9 mouse cellular contexts compared by ENCODE assay signal in the genomic region with DNA sequence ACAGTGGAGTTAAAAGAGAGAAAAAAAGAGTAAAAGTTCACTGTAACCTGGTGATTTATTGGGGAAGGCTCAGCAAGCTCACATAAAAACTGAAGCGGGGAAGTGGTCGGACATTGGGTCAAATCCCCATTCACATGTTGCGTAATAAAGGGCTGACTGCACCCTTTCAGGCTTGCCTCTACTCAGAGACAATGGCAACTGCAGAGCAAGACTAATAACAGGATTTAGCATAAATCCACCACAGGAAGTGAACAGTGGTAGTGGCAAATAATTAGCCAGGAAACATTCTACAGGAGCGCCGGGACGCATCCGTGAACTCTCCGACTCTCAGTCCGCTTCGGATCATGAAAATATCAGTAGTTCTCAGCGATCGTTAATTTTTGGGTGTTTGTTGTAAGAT.
DNase-seq lines count a peak whose midpoint lies in the region; ATAC-seq and TF ChIP-seq lines count a peak whose summit lies in the region.
"Had no signal": no experiment of that assay in that cellular context is flagged by ENCODE, and none has a peak within 500 bp of the region (broad histone marks: within the 10 kb centered on the region; RNA-seq: fewer than 3 reads in every experiment).

No protein-coding gene starts in this region.

- H3K4me3 ChIP-seq in heart, postnatal 0 days (ENCODE audit: low read depth, low read length) = peak overlapping the region; percentile 13
- peak overlapping the region; percentile 6; the same call in 1 of the 2 replicates for H3K4me3 ChIP-seq in embryonic facial prominence, embryonic 15.5 days (replicated peaks)
- H3K4me3 ChIP-seq in kidney, embryonic 14.5 days (ENCODE audit: low read length) = peak overlapping the region; percentile 16; the same call in 1 of the 2 replicates
- peak overlapping the region; percentile 22 for H3K4me3 ChIP-seq in midbrain, embryonic 12.5 days

- no peak for TF ChIP-seq EP300 in heart, postnatal 0 days (IDR thresholded peaks at IDR 0.05; ENCODE audit: low read depth)

- H3K9me3 ChIP-seq in heart, postnatal 0 days (replicated peaks; ENCODE audit: control insufficient read depth, low read length) = no peaks in the 10 kb centered on the region
- no peaks in the 10 kb centered on the region for H3K9me3 ChIP-seq in embryonic facial prominence, embryonic 15.5 days (replicated peaks)
- no peaks in the 10 kb centered on the region for H3K9me3 ChIP-seq in kidney, embryonic 14.5 days (ENCODE audit: control insufficient read depth, low read length)
- H3K9me3 ChIP-seq in midbrain, embryonic 12.5 days = no peaks in the 10 kb centered on the region

- peak overlapping the region; percentile 50 for H3K4me2 ChIP-seq in heart, postnatal 0 days (ENCODE audit: low read depth, low read length)
- H3K4me2 ChIP-seq in embryonic facial prominence, embryonic 15.5 days (replicated peaks) = peak overlapping the region; percentile 29
- H3K4me2 ChIP-seq in kidney, embryonic 14.5 days (replicated peaks; ENCODE audit: low read depth, low read length) = peak overlapping the region; percentile 44
- H3K4me2 ChIP-seq in midbrain, embryonic 12.5 days (replicated peaks) = peak overlapping the region; percentile 49

- WGBS in heart, postnatal 0 days = 48% methylated on average over 12 of the region's 12 CpGs
- 32% methylated on average over 12 of the region's 12 CpGs for WGBS in embryonic facial prominence, embryonic 15.5 days
- WGBS in kidney, embryonic 14.5 days = under 1% methylated on average over 12 of the region's 12 CpGs
- WGBS in midbrain, embryonic 12.5 days = 9% methylated on average over 12 of the region's 12 CpGs

- no peak overlapping the region for H3K27ac ChIP-seq in heart, postnatal 0 days (ENCODE audit: low read depth)
- no peak overlapping the region for H3K27ac ChIP-seq in embryonic facial prominence, embryonic 15.5 days (replicated peaks)
- no peak overlapping the region for H3K27ac ChIP-seq in kidney, embryonic 14.5 days (ENCODE audit: low read depth, low read length)
- H3K27ac ChIP-seq in midbrain, embryonic 12.5 days (replicated peaks) = peak overlapping the region; percentile 35; the same call in 1 of the 2 replicates

- ATAC-seq in heart, postnatal 0 days (ENCODE audit: insufficient read depth, low read depth) = no peak
- ATAC-seq in embryonic facial prominence, embryonic 15.5 days (ENCODE audit: insufficient number of reproducible peaks, low FRiP score, low TSS enrichment, low read depth) = no peak
- peak; percentile 77 for ATAC-seq in kidney, embryonic 14.5 days (ENCODE audit: low FRiP score, low TSS enrichment)
- peak; percentile 67 for ATAC-seq in midbrain, embryonic 12.5 days (ENCODE audit: low FRiP score, low read depth)

- no peaks in the 10 kb centered on the region for H3K36me3 ChIP-seq in heart, postnatal 0 days (replicated peaks; ENCODE audit: control insufficient read depth, insufficient read depth, low read length)
- no peaks in the 10 kb centered on the region for H3K36me3 ChIP-seq in embryonic facial prominence, embryonic 15.5 days
- H3K36me3 ChIP-seq in kidney, embryonic 14.5 days (ENCODE audit: control insufficient read depth, insufficient read depth, low read length) = no peaks in the 10 kb centered on the region
- no peaks in the 10 kb centered on the region for H3K36me3 ChIP-seq in midbrain, embryonic 12.5 days
- H3K36me3 ChIP-seq: G1E had no signal

- no peak for DNase-seq in heart, postnatal 0 days (ENCODE audit: low spot score)
- no peak for DNase-seq in heart, adult 9 months (ENCODE audit: low spot score in 2 of 2)
- no peak for DNase-seq in natural killer cell, adult 2 months (ENCODE audit: low spot score in 2 of 2)
- DNase-seq in adrenal gland, postnatal 4 days (ENCODE audit: low spot score in 2 of 2) = no peak
- no peak for DNase-seq in adrenal gland, postnatal 14 days

- H3K4me1 ChIP-seq in heart, postnatal 0 days (ENCODE audit: control insufficient read depth, insufficient read depth) = no peaks in the 10 kb centered on the region
- H3K4me1 ChIP-seq in embryonic facial prominence, embryonic 15.5 days = peaks cover 4% of the 10 kb centered on the region; the same call in 1 of the 2 replicates
- 0 out of 2 replicates have a peak, but pooled peaks cover 4% of the 10 kb centered on the region for H3K4me1 ChIP-seq in kidney, embryonic 14.5 days (ENCODE audit: control insufficient read depth, insufficient read depth, low read length)
- H3K4me1 ChIP-seq in midbrain, embryonic 12.5 days = peaks cover 9% of the 10 kb centered on the region

- no peak for TF ChIP-seq CTCF in heart, postnatal 0 days (IDR thresholded peaks at IDR 0.05; ENCODE audit: low read depth)

- no peak overlapping the region for H3K9ac ChIP-seq in heart, postnatal 0 days (replicated peaks; ENCODE audit: low read depth, low read length)
- no peak overlapping the region for H3K9ac ChIP-seq in embryonic facial prominence, embryonic 15.5 days
- no peak overlapping the region; the same call in 1 of the 2 replicates for H3K9ac ChIP-seq in kidney, embryonic 14.5 days (ENCODE audit: low read depth, low read length)
- H3K9ac ChIP-seq in midbrain, embryonic 12.5 days (replicated peaks) = no peak overlapping the region

- no peaks in the 10 kb centered on the region for H3K27me3 ChIP-seq in heart, postnatal 0 days (ENCODE audit: control insufficient read depth, insufficient read depth, low read length)
- no peaks in the 10 kb centered on the region for H3K27me3 ChIP-seq in embryonic facial prominence, embryonic 15.5 days
- no peaks in the 10 kb centered on the region for H3K27me3 ChIP-seq in kidney, embryonic 14.5 days (ENCODE audit: control insufficient read depth, insufficient read depth, low read length)
- H3K27me3 ChIP-seq in midbrain, embryonic 12.5 days = no peaks in the 10 kb centered on the region

Comparison
In these comparisons a context has a peak if more than half of its experiments do, and no peak if none do; other contexts are left out.
1. ATAC-seq: peak in kidney, embryonic 14.5 days (single experiment) and midbrain, embryonic 12.5 days (single experiment); none in heart, postnatal 0 days (single experiment) and embryonic facial prominence, embryonic 15.5 days (single experiment).
2. Peak in every context shown above with its lines, with median percentiles within 50 percentile points of each other: H3K4me2 ChIP-seq and H3K4me3 ChIP-seq.